Mouse (Mus musculus) CD8-positive naive resting alpha-beta T cell, adult 2 months (primary cell): ENCODE results near the gene Rgs9bp.
"Not testable (repeated sequence)": the region's sequence is repeated elsewhere in the genome, so short reads cannot be mapped to it uniquely, and the experiment has no call there.

Experiments used
- DNase-seq, 2 experiments: peaks; one replicate each; pipeline ENCODE4 v3.0.0; 2022; ENCODE audit warnings: low read depth in 2 of 2, low spot score in 2 of 2

Rgs9bp gene

DNA sequence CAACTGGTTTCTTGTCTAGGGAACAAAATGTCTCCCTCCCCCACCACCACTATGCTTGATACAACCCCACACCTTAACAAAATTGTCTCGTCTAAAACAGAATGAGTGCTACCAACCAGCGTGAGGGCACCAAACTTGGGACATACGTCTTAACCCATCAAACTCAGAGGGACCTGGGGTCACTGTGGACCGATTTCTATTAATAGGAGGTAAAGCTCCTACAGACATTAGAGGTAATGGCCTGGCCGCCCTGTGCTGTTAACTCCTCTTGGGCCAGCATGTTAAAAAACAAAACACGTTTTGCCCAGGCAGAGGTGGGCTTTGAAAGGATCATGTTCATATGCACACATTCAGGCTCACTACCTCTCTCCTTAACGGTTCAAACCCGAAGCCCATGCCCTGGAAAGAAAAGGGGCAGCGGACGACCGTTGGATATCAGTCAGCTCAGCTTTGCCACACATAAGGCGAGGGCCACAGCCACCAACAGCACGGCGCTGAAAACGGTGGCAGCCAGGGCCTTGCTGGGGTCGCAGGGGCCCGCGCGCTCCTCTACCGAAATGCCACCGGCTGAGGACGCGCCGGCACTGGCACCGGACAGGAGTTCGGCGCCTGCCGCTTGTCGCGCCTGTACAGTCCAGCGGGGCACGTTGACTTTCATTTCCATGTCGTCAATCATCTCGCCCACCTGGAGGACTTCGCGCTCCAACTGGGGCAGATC lies 1.2 kb downstream of the Rgs9bp start:
- DNase-seq = no peak

DNA sequence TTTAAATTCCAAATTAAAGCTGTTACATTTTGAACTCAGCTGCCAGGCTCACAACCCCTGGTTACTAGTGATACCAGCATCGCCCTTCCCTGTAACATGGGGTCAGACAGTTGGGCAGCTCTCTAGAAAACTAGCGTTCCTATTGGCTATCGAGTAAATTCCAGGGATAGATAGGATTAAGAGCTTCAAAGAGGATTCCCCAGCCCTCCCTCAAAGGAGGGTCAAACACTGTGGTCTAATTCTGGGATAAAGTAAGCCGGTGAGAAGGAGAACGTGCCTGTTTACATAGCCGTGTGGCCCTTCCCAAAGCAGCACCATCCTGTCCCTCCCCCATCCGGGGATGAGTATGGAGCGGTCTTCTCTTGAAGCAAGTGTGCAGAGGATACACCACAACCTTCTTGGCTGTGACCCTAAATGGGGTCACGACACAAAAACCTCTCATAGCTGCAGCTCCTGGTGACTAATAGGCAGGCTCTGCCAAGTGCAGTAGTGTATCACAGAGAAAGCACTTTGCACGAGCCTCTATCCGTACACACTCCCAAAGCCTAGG lies 1.8 kb downstream of the Rgs9bp start:
- no peak for DNase-seq

DNA sequence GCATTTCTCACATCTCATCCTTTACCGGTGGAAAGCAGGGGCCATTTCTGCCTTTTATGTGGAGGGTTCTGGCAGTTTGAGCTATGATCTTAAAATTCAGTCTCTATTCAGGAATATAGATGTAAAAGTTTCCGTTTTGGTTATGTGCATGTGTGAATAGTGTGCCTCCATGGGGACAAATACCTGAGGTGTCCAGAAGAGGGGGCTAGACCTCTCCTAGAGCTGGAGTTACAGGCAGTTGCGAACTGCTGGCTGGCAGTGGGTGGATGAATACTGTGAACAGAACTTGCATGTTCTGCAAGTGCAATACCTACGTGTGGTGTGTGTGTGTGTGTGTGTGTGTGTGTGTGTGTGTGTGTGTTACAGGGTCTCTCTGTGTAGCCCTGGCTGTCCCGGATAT lies 2.7 kb downstream of the Rgs9bp start:
- DNase-seq = no peak

DNA sequence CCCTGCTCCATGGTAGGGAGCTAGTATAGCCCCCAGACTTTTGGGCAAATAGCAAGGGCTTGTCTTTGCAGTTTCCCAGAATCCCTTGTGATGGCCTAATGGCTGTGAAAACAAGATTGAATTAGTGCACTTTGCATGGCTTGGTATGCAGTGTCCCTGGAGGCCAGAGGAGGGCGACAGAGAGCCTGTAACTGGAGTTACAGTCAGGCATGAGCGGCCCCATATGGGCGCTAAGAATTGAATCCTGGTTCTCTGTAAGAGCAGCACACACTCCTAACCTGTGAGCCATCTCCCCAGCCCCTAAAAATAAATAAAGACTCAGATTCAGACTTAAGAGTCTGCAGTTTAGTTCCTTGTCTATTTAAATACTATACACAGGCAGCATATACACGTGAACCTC lies 5.5 kb downstream of the Rgs9bp start:
- DNase-seq = peak; percentile 28 to 52

DNA sequence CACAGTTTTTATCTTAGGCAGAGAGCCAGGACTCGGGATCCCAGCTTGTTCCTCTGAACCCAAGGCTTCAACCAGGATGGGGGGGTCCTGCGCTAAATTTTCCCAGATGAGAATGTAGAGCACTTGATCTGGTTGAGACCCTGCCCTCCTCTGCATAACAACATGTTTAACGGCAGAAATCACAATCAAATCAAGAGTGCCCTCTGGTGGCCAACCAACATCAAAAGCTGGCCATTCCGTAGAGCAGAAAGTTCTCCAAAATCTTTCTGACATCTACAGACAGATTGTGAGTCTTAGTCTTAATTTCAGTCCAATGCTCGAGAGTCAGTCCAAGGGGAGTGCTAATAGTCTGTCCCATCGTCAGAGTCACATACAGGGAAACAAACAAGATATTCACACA lies 14.5 kb downstream of the Rgs9bp start:
- DNase-seq = not testable (repeated sequence)

DNA sequence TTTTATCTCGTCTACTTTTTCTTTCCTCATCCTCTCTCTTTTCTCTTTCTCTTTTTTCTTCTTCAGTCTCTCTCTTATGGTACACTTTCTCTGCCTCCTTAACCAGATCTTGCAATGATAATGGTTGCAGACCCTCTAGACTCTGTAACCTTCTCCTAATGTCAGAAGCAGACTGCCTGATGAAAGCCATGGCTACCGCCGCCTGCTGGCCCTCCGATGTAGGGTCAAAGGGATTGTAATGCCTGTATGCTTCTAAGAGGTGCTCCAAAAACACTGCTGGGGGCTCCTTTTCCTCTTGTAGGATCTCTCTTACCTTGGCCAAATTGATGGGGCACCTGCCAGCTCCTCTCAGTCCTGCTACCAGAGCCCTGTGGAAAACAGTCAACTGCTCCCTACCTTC lies 15.7 kb downstream of the Rgs9bp start:
- not testable (repeated sequence) for DNase-seq

DNA sequence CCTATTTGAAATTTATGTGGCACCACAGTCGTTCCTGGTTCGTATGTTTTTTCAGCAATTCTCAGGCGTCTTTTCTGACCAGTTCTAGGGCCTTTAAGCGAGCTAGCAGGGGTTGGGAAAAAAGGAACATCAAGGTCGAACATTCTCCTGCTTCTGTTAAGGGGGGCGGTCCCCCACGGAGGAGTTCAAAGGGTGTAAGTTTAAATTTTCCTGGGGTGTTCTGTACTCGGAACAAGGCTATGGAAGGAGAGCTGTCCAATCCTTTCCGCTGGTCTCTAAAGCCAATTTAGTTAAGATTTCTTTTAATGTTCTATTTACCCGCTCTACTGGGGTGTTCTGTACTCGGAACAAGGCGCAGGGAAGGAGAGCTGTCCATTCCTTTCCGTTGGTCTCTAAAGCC lies 19.4 kb downstream of the Rgs9bp start:
- DNase-seq = not testable (repeated sequence)

DNA sequence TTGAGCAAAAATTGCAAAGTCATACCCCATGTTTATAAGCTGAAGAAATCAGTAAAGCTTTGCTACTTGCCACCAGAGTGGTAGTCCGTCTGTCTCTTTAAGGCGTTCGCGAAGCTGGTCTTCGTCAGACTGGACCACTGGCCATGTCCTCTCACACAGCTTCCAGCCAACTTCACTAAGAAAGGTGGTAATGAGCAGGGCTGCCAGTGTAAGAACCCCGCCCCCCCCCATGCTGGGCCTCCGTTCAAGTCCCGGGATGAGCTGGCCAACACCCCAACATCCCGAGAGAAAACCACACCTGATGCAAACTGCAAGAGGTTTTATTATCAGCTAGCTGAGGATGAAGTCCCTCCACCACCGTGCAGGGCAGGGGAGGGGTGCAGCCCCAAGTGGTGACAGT lies 20.5 kb downstream of the Rgs9bp start:
- DNase-seq = not testable (repeated sequence)

DNA sequence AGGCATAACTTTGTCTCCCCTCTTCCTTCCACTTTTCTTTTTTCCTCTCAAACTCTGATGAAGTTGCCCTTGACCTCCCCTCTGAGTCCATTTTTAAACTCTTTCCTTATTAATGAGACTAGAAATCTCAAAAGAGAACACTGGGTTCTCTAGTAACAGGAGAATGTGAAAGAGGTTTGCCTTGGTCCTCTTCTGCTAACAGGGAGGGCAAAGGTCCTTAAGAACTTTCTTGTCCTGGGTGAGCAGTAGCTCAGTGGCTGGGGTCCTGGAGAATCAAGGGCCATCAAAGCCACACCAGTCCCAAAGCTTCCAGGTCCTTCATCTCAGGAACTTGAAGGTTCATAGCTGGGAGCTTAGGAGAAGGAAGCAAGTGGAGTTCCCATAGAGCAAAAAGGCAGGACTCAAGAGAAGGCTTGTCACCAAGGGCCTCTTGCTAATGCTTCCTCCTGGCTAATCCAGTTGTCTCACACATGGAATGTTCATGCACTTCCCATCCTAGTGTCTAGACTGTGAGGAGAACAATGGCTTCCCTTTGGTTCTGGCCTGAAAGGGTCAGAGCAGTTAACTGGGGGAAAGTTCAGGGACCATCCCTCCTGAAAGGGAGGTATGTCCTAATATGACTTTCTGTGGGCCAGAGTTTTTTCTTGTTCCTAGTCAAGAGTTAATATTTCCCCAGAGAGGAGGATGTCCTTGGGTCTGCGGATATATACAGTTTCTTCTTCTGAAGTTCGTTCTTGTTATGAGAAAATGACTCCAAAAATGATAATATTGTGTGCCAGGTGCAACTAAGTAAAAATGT lies 21.1 kb downstream of the Rgs9bp start:
- DNase-seq = no peak

DNA sequence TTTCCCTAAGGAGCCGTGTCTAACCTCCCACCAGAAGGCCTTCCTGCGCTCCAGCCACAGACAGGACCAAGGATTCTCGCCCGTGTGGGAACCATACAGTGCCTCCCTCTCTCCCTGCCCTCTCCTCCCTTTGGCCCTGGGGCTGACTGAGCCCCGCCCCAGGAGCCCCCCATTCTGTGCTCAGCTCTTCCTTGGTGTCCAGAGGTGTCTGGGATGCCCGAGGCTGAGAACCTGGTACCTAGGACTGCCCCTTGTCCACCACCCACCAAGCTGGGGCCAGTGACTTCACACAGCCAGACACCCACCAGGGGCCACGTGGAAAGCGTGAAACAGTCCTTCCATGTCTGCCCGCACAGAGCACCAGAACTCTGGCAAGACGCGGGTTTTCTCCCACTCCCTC lies 22.3 kb downstream of the Rgs9bp start:
- no peak for DNase-seq

DNA sequence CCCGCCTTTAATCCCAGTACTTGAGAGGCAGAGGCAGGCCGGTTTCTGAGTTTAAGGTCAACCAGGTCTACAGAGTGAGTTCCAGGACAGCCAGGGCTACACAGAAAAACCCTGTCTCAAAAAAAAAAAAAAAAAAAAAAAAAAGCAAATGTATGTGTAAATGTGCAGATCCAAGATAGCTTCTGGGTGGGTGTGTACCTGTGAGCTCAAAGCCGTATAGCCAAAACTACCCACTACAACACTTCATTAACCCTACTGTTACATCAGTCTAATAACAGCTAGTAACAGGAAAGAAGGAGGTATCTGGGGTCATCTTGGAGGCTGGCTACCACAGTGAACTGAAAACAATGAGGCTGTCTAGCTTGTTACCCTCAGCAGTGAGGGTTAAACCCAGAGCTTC lies 25.5 kb downstream of the Rgs9bp start:
- DNase-seq = no peak

DNA sequence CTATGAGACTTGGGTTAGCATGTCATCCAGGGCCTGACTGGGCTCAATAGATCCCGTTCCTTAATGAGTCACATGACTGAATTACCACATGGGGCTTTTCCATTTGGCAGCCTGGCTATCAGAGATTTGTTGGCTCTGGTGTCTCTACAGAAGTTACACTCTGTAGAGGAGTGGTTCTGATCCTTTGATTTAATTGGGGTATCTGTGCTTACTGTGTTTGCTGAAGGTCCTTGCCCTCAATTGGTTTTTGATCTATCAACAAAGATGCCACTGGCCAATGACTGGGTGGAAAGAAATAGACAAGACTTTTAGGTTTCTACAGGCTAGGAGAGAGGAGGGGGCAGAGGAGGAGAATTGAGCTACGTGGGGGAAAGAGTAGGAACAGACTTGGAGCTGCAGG lies 26.7 kb downstream of the Rgs9bp start:
- no peak for DNase-seq

DNA sequence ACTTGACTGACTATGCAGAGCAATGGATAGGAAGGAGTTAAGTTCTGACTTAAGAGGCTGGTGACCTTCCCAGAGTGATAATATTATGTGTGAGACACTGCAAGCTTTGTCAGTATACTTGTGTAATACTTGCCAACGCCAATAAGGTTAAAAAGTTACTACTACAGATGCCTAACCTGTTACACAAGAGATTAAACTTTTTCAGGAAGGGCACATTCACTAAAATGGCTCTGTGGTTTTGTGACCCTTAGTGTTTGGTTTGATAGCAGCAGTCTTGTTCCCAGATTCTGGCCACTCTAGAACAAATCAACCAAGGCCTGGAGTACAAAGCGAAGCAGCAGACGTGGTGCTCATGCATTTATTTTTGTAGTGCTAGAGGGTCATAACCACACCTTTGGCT lies 27.8 kb downstream of the Rgs9bp start:
- no peak for DNase-seq

DNA sequence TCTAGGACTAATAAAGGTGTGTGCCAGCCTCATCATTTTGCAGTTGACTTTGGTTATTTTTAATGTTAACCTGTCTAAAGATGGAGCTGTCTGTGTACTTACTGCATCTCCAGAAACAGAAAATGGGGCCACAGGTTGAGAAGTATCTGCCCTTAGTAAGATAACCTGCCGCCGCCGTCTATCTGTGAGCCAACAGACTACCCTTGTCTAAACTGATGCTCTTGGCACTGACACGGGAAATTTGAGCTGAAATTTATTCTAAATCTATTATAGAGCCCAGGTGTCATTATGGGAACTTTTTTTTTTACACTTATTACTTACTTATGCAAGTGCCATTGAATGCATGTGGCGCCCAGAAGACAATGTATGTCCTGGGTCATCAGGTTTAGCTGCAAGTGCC lies 28.5 kb downstream of the Rgs9bp start:
- DNase-seq = no peak

DNA sequence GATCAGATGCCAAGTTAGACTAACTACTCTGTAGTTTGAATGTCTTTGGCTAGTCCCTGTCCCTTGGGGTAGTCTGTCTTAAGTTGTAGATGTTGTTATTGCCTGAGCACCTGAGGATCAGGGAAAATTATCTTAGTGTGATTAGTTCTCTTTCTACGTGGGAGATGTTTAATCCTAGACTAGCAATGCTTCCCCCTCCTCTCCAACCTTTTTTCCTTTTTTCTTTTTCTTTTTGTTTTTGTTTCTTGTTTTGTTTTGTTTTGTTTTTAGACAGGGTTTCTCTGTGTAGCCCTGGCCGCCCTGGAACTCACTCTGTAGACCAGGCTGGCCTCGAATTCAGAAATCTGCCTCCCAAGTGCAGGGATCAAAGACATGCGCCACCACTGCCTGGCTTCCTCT lies 29.2 kb downstream of the Rgs9bp start, which contains the start of gene Nudt19:
Gene Nudt19 (minus strand): TSS at position 100 of the 399 bp plus-strand sequence.
- no peak for DNase-seq

DNA sequence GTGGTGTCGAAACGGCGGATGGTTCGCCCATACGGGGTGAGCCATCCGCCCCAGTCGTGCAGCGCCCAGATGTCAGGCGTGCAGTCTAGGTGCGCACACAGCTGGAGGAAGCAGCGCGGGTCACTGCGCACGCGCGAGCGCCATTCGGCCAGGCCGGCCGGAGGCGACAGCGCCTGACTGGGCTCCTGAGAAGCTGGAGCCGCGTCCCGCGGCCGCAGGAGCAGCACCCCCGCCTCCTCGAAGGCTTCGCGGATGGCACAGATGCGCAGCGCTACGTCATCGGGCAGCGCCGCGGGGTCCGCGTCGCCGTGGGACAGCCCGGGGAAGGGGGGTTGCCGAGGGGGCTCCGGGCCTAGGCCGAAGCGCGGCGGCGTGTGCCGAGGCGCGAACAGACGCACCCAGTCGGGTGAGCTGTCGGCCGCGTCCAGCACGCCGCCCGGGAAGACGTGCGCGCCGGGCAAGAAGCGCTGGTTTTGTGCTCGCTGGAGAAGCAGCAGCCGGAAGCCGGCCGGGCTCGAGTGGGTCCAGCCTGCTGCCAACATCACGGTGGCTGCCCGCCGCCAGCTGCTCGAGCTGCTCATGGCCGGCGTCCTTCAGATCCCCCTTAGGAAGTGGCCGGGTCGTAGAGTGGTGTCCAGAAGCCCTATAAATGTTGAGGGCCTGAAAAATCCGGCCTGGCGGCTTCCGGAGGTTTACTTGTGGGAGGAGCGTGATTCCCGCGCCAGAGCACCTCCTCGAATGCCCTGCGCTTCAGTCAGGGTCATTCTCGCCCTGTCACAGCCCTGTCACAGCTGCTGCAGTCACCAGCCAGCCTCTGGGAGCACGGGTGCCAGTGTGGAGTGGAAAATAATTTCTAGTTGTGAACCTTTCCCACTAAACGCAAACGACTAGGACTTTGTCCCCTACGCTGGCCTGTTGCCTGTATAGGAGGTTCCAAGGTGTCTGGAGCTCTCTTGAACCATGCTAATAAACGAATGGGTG lies 29.9 kb downstream of the Rgs9bp start:
- DNase-seq = peak; percentile 77 to 81

DNA sequence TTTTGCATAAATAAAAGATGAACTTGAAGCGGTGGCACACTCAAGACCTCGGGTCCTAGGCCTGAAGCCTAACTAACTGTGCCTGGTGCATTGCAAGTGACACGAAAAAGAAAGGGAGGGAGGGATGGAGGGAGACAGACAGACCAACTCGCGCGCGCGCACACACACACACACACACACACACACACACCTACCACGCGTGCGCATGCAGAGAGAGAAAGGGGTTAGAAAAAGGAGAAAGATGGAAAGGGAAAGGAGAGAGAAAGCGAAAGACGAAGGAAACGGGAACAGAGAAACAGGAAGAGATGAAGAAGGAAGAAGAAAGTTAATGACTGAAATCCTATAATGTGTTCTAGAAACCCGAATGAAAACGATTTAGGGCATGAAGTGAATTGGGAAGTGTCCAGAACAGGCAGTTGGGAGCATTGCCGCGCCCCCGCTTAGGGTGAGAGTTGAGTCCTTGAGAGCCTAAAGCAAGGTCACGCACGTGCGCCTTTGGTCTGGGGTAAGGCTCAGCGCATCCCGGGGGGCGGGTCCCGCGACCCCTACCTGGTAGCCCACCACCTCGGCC lies 30.7 kb downstream of the Rgs9bp start:
- peak in 1 of 2 experiments; percentile 33 for DNase-seq

DNA sequence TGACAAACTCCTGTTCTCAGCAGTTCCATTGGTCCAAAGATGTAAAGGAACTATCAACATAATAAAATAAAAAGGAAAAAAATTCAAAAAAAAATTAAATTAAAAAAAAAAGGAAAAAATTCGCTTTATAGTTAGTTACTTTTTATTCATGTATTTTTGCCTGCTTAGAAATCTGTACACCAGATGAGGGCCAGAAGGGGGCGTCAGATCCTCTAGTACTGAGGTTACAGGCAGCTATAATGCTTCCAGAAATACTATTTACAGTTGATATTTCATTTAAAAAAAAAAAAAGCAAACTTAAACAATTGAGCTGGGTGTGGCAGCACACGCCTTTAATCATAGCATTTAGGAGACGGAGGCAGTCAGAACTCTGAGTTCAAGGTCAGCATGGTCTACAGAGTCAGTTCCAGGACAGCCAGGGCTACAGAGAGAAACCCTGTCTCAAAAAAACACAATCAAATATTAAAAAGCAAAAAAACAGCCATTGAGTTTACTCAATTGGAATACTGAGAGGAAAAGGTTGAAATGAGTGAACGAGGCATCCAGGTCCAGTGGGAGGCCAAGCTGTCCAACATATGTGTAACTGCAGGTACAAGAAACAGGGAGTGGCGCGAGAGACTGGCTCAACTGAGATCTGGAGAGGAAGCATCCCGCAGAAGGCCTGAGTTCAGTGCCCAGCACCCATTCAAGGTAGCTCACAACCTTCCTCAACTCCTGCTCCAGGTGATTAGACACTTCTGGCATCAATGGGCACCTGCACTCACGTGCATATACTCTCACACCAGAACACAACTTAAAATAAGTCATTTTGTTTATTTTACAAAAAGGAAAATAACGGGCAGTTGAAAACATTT lies 31.4 kb downstream of the Rgs9bp start:
- DNase-seq = peak in 1 of 2 experiments; percentile 26

DNA sequence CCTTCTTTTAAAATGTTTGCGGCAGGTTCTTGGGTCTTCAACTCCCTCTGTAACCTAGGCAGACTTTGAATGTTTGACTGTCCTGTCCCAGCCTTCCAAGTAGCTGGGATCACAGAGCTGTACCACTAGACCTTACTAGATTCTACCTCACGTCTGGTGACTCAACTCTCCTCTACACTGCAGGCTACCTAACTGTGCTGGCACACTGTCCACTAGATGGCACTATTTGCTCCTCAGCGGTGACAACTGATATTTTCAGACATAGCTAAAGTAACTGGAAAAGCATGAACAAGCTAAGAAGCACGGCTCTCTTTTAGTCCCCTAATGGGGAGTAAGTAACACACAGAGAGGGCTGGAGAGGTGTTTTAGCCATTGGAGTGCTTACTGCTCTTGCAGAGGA lies 39.5 kb downstream of the Rgs9bp start:
- DNase-seq = peak; percentile 48 to 69

DNA sequence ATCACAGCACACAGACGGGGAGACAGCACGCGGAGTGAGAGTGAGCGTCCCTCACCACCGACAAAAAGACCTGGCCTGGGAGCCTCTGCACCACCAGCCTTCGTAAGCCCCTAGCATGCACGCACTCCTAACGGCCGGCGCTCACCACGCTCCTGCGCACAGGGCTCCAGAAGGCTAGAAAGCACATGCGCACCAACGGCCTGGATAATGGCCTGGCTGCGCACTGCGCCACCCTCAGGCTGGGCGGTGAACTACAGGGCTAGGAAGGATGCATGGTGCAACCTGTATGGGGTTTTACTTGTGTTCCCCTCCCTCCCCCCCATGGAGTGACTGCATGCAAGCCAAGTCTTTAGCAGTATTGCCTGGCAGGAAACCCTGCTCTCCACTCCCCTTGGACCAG lies 47.8 kb downstream of the Rgs9bp start, which contains the start of gene Tdrd12:
Gene Tdrd12 (minus strand): TSS at position 184 of the 400 bp plus-strand sequence.
- DNase-seq = no peak
